Mouse (Mus musculus) embryonic facial prominence, embryonic 10.5 days (tissue): ENCODE results near the gene Dcbld1. TPM values are rescaled to one million over a fixed set of nuclear protein-coding genes. Genes with fewer than 3 reads are reported as not detected.

ENCODE experiments used
- DNase-seq: peaks from one replicate; pipeline ENCODE4 v3.0.0-alpha.2; 2017; ENCODE audit warnings: low spot score
- H3K27ac ChIP-seq: fragments of 300-500 bp; sonication (generic); replicated peaks from 2 replicates; pipeline ENCODE4 v1.5.1; 2016; ENCODE audit warnings: mild to moderate bottlenecking
- H3K27me3 ChIP-seq: fragments of 300-500 bp; sonication (generic); replicated peaks from 2 replicates; pipeline ENCODE4 v1.6.1; 2016; ENCODE audit warnings: low read depth, mild to moderate bottlenecking; ENCODE audit not compliant: poor library complexity, severe bottlenecking
- H3K36me3 ChIP-seq: fragments of 300-500 bp; sonication (generic); replicated peaks from 2 replicates; pipeline ENCODE4 v1.6.1; 2016; ENCODE audit warnings: mild to moderate bottlenecking, moderate library complexity
- H3K4me1 ChIP-seq: fragments of 300-500 bp; sonication (generic); 2 replicates; pipeline ENCODE4 v1.6.1; 2016
- H3K4me3 ChIP-seq: fragments of 300-500 bp; sonication (generic); 2 replicates; pipeline ENCODE4 v1.5.1; 2016; ENCODE audit warnings: mild to moderate bottlenecking, moderate library complexity
- H3K9me3 ChIP-seq: fragments of 300-500 bp; sonication (generic); 2 replicates; pipeline ENCODE4 v1.6.1; 2016; ENCODE audit warnings: mild to moderate bottlenecking
- WGBS: fragments of 180-500 bp; shearing (Covaris S2); methylation state at CpG from one replicate; pipeline ENCODE4 v1.1.7; 2016; 5-methylcytosine and 5-hydroxymethylcytosine counted together
- polyA plus RNA-seq: library from polyadenylated mRNA; unstranded; fragments of >200 nt; fragmentation: Nextera tagmentation; extraction: Ambion mirVana; gene quantifications from 2 replicates; pipeline ENCODE4 v1.2.1, GENCODE M21; 2016

Gene Dcbld1
- polyA plus RNA-seq, 1 experiment from 2014 or later, result 23.3 TPM

- Histone ChIP-seq H3K4me3 (peak overlapping the region; percentile 80), H3K27ac (peak overlapping the region; percentile 91), H3K4me1 (peaks cover 12% of the 10 kb centered on the region), H3K36me3 (0 out of 2 replicates have a peak, but pooled peaks cover 7% of the 10 kb centered on the region), H3K9me3 (no peaks in the 10 kb centered on the region), H3K27me3 (peaks cover 7% of the 10 kb centered on the region; the same call in 1 of the 2 replicates)
- WGBS, result 28% methylated on average over 7 of the region's 7 CpGs
- DNase-seq, result no peak
Measured at GRCm38 (mm10) chr10:52234654-52234981, 1.2 kb downstream of the Dcbld1 start.

GRCm38 (mm10) chr10:52235461-52235860, 2.0 kb downstream of the Dcbld1 start:
- Histone ChIP-seq H3K4me1 (peaks cover 12% of the 10 kb centered on the region), H3K27ac (no peak overlapping the region), H3K36me3 (0 out of 2 replicates have a peak, but pooled peaks cover 7% of the 10 kb centered on the region), H3K27me3 (peaks cover 7% of the 10 kb centered on the region; the same call in 1 of the 2 replicates), H3K4me3 (peak overlapping the region; percentile 80), H3K9me3 (no peaks in the 10 kb centered on the region)
- no peak for DNase-seq
- WGBS, result 85% methylated on average over 5 of the region's 5 CpGs

- H3K27me3 ChIP-seq, result no peaks in the 10 kb centered on the region
- no peak for DNase-seq
- peaks cover 8% of the 10 kb centered on the region; the same call in 1 of the 2 replicates for H3K4me1 ChIP-seq
- no peaks in the 10 kb centered on the region for H3K36me3 ChIP-seq
- no peaks in the 10 kb centered on the region for H3K9me3 ChIP-seq
- no peak overlapping the region for H3K4me3 ChIP-seq
- H3K27ac ChIP-seq, result no peak overlapping the region
- 90% methylated on average over 5 of the region's 5 CpGs for WGBS
Measured at GRCm38 (mm10) chr10:52242015-52242414, 8.6 kb downstream of the Dcbld1 start.

GRCm38 (mm10) chr10:52242680-52243323, 9.4 kb downstream of the Dcbld1 start:
- Histone ChIP-seq H3K4me3 (no peak overlapping the region), H3K36me3 (no peaks in the 10 kb centered on the region), H3K4me1 (peaks cover 8% of the 10 kb centered on the region; the same call in 1 of the 2 replicates), H3K9me3 (no peaks in the 10 kb centered on the region), H3K27me3 (no peaks in the 10 kb centered on the region), H3K27ac (no peak overlapping the region)
- WGBS, result 37% methylated on average over 7 of the region's 7 CpGs
- DNase-seq, result no peak

DNA sequence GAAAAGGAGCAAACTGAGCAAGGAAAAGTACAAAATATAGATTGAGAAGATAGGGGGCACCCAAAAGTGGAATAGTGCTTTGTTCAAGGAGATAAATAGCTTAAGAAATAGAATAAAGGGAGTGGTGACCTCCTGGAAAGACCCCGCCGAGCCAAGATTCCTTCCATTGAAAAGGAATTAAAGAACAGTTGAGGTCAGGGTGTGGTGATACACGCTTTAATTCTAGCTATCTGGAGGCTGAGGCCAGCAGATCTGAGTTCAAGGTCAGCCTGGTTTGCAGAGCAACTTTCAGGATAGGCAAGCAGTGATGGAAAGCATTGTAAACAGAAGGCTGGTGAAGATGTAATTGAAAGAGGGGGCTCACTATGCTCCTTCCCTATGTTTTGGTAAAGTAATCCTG, 12.8 kb downstream of the Dcbld1 start:
- Histone ChIP-seq H3K27ac (no peak overlapping the region), H3K4me3 (no peak overlapping the region), H3K27me3 (no peaks in the 10 kb centered on the region), H3K4me1 (peaks cover 8% of the 10 kb centered on the region; the same call in 1 of the 2 replicates), H3K36me3 (no peaks in the 10 kb centered on the region), H3K9me3 (no peaks in the 10 kb centered on the region)
- 76% methylated on average over 3 of the region's 3 CpGs for WGBS
- DNase-seq, result no peak

DNA sequence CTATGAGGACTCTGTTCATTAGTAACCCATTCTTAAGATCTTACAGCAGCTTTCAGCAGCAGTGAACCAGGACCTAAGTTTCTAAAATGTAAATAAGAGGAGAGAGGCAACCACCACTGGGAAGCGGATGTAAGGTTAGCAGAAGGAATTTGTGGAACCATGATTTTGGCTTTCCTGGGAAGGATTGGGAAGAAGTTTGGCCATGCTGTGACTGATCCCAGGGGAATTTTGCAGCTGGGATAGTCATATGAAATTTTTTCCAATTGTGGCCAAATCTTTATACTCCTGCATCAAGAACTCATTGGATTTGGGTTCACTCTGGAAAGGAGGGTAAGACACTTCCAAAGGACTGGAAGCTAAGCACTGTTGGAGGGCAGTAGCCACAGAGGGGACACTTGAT, 18.8 kb downstream of the Dcbld1 start:
- Histone ChIP-seq H3K27ac (no peak overlapping the region), H3K4me3 (no peak overlapping the region), H3K27me3 (no peaks in the 10 kb centered on the region), H3K36me3 (no peaks in the 10 kb centered on the region), H3K9me3 (no peaks in the 10 kb centered on the region), H3K4me1 (no peaks in the 10 kb centered on the region)
- no peak for DNase-seq
- WGBS, result 91% methylated on average over 1 of the region's 1 CpGs

- no peak for DNase-seq
- peaks cover 11% of the 10 kb centered on the region for H3K4me1 ChIP-seq
- WGBS, result 87% methylated on average over 11 of the region's 11 CpGs
- no peak overlapping the region for H3K27ac ChIP-seq
- no peak overlapping the region for H3K4me3 ChIP-seq
- H3K27me3 ChIP-seq, result no peaks in the 10 kb centered on the region
- H3K36me3 ChIP-seq, result no peaks in the 10 kb centered on the region
- no peaks in the 10 kb centered on the region for H3K9me3 ChIP-seq
Measured at GRCm38 (mm10) chr10:52253426-52253825, 20.0 kb downstream of the Dcbld1 start.

GRCm38 (mm10) chr10:52257768-52258167, 24.3 kb downstream of the Dcbld1 start:
- DNase-seq, result no peak
- Histone ChIP-seq H3K27ac (no peak overlapping the region), H3K36me3 (peaks cover 7% of the 10 kb centered on the region; the same call in 1 of the 2 replicates), H3K4me1 (peaks cover 15% of the 10 kb centered on the region), H3K27me3 (no peaks in the 10 kb centered on the region), H3K9me3 (no peaks in the 10 kb centered on the region), H3K4me3 (no peak overlapping the region)
- 67% methylated on average over 2 of the region's 2 CpGs for WGBS

DNA sequence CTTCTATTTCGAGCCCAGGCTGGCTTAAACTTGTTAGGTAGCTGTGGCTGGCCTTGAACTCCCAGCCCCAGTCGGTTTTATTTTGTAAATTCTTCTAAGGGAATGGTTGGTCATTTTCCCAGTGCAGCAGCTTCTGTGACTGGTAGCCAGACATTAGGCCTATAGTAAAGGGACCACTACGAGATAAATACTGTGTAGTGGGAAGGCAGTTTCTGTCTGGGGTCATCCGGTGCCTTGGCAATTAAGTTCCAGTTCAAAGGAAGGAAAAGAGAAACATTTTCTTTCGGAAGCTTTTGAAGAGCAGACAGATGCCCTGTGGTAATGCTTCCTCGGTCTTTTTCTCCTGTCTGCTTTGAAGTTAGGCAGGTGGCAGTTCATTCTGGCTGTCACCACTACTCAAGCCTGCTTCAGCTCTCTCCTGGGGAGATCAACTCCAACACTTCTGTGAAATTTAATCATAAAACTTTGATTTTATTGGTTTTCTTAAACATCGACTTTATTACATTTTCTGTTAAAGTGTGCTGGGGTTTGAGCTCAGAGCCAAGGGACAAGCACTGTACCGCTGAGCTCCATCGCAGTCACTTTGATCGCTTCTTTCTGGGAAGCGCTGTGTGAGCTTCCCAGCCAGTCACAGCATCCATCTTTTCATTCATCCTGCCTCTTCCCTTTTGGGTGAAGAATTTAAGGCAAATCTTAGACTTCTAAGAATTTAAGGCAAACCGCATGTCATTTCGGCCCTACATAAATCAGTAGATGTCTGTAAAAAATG, 24.9 kb downstream of the Dcbld1 start:
- Histone ChIP-seq H3K27me3 (no peaks in the 10 kb centered on the region), H3K4me3 (no peak overlapping the region), H3K9me3 (no peaks in the 10 kb centered on the region), H3K27ac (no peak overlapping the region), H3K36me3 (peaks cover 8% of the 10 kb centered on the region), H3K4me1 (peaks cover 15% of the 10 kb centered on the region)
- DNase-seq, result peak; percentile 9
- WGBS, result 60% methylated on average over 13 of the region's 13 CpGs

GRCm38 (mm10) chr10:52260209-52260608, 26.8 kb downstream of the Dcbld1 start:
- Histone ChIP-seq H3K9me3 (no peaks in the 10 kb centered on the region), H3K4me1 (peaks cover 15% of the 10 kb centered on the region), H3K27me3 (no peaks in the 10 kb centered on the region), H3K27ac (no peak overlapping the region), H3K4me3 (no peak overlapping the region), H3K36me3 (peaks cover 26% of the 10 kb centered on the region)
- WGBS, result 93% methylated on average over 4 of the region's 4 CpGs
- DNase-seq, result no peak

DNA sequence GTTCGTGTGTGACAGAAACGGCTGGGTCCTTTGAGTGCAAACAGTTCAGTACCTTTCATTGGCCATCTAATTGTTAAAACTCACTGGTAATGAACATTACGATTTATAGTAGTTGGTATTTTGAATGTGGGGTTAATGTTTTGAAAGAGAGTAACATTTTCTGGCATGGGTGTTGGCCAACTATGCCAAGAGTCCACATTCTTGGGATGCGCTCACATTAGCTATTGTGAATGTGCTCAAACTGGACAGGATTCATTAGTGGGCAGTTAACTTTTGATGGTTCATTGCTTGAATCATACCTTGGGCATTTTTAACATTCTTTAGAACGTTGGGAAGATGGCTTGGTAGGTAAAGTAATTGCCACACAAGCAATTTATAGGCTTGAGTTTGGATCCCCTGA, 30.7 kb downstream of the Dcbld1 start:
- Histone ChIP-seq H3K27me3 (no peaks in the 10 kb centered on the region), H3K4me1 (no peaks in the 10 kb centered on the region), H3K4me3 (no peak overlapping the region), H3K9me3 (no peaks in the 10 kb centered on the region), H3K36me3 (peaks cover 41% of the 10 kb centered on the region), H3K27ac (no peak overlapping the region)
- no peak for DNase-seq
- WGBS, result 90% methylated on average over 5 of the region's 5 CpGs

GRCm38 (mm10) chr10:52268879-52269278, 35.5 kb downstream of the Dcbld1 start:
- no peaks in the 10 kb centered on the region for H3K9me3 ChIP-seq
- H3K4me3 ChIP-seq, result no peak overlapping the region
- 91% methylated on average over 5 of the region's 5 CpGs for WGBS
- H3K27me3 ChIP-seq, result no peaks in the 10 kb centered on the region
- peaks cover 2% of the 10 kb centered on the region for H3K4me1 ChIP-seq
- H3K36me3 ChIP-seq, result peaks cover 27% of the 10 kb centered on the region
- no peak for DNase-seq
- H3K27ac ChIP-seq, result no peak overlapping the region

DNA sequence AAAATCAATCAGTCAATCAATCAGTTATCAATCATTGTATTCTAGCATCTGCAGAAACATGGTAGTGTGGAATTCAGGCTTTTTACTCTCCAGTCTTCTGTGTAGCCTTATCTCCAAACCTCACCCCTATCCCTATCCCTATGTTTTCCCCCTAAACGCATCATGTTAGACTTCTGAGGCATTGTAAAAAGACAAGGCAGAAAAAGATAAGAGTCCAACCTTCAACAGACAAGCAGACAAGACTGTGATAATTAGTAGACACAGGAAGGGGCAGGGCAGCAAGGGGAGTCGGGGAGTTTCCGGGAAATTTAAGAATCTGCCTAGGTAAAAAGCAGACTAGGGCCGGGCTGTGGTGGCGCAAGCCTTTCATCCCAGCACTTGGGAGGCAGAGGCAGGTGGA, 38.0 kb downstream of the Dcbld1 start:
- peaks cover 13% of the 10 kb centered on the region for H3K4me1 ChIP-seq
- WGBS, result 92% methylated on average over 5 of the region's 5 CpGs
- H3K36me3 ChIP-seq, result peaks cover 8% of the 10 kb centered on the region
- no peak overlapping the region for H3K4me3 ChIP-seq
- H3K27me3 ChIP-seq, result no peaks in the 10 kb centered on the region
- no peak overlapping the region for H3K27ac ChIP-seq
- H3K9me3 ChIP-seq, result no peaks in the 10 kb centered on the region
- DNase-seq, result no peak
